Mouse (Mus musculus) megakaryocyte, embryonic 14.5 days (primary cell): ENCODE results near the gene Dgkg.

ENCODE experiments used
- FLI1 ChIP-seq: IDR thresholded peaks from 2 replicates; pipeline ENCODE4 v1.6.1; 2012; ENCODE audit warnings: low read length, inconsistent platforms, mixed read lengths
- GATA1 ChIP-seq: IDR thresholded peaks from 3 replicates; pipeline ENCODE4 v1.6.1; 2012; ENCODE audit warnings: mixed read lengths, low read length, inconsistent platforms, borderline replicate concordance

GRCm38 (mm10) chr16:22426866-22427265 lies 230.2 kb downstream of the Dgkg start:
- TF ChIP-seq GATA1, result no peak
- TF ChIP-seq FLI1, result no peak
